Mouse (Mus musculus) B cell, adult 67 days (primary cell): Measurements from ENCODE around the gene Naa16. TPM values are rescaled to one million over a fixed set of nuclear protein-coding genes. Genes with fewer than 3 reads are reported as not detected.

Experiments
- total RNA-seq, 2 experiments: library from RNA; stranded (reverse); gene quantifications; 4 replicates each; pipeline ENCODE4 v1.2.4; 2023

Naa16 gene
- total RNA-seq = 10 to 100 TPM; 50.8 to 53.3 TPM

GRCm38 (mm10) chr14:79390265-79390926 is at the start of gene Naa16:
TSS of gene Naa16 (minus strand) at chr14:79390778.

GRCm38 (mm10) chr14:79425979-79426729 is 35.6 kb upstream of the Naa16 start, which contains the start of gene Kbtbd7:
TSS of gene Kbtbd7 (plus strand) at chr14:79426511.

GRCm38 (mm10) chr14:79397321-79398122 is 6.9 kb upstream of the Naa16 start, which contains the start of gene Mtrf1:
TSS of gene Mtrf1 (plus strand) at chr14:79397772.

GRCm38 (mm10) chr14:79301466-79301875 is 89.1 kb downstream of the Naa16 start, which contains the start of gene Rgcc:
TSS of gene Rgcc (minus strand) at chr14:79301645.

Other genes starting within 250 kb of the Naa16 start
- gene Zfp957, start 143.4 kb downstream of the Naa16 start, total RNA-seq = not detected
- 10 to 100 TPM in 1 of 2 experiments, 1 to 10 TPM in 1; 6.6 to 15.9 TPM for gene Rgcc, start 89.1 kb downstream of the Naa16 start, total RNA-seq
- 1 to 10 TPM; 1.7 to 2.9 TPM for gene Mtrf1, start 7.0 kb upstream of the Naa16 start, total RNA-seq
- 10 to 100 TPM; 18.5 to 20.6 TPM for gene Kbtbd7, start 35.7 kb upstream of the Naa16 start, total RNA-seq
- under 1 TPM; 0.39 to 0.70 TPM for gene Kbtbd6, start 61.1 kb upstream of the Naa16 start, total RNA-seq
- gene Elf1, start 90.4 kb upstream of the Naa16 start, total RNA-seq = 100 to 1,000 TPM; 194 to 200 TPM
- 10 to 100 TPM; 33.3 to 33.6 TPM for gene Wbp4, start 90.7 kb upstream of the Naa16 start, total RNA-seq
- gene Sugt1, start 196.9 kb upstream of the Naa16 start, total RNA-seq = 10 to 100 TPM; 54.9 to 71.3 TPM